Mouse (Mus musculus): ENCODE results near the gene Bsn. TPM values are rescaled to one million over a fixed set of nuclear protein-coding genes. Genes with fewer than 3 reads are reported as not detected.

The Bsn gene
- polyA plus RNA-seq, 1 experiment = 0.24 TPM

DNA sequence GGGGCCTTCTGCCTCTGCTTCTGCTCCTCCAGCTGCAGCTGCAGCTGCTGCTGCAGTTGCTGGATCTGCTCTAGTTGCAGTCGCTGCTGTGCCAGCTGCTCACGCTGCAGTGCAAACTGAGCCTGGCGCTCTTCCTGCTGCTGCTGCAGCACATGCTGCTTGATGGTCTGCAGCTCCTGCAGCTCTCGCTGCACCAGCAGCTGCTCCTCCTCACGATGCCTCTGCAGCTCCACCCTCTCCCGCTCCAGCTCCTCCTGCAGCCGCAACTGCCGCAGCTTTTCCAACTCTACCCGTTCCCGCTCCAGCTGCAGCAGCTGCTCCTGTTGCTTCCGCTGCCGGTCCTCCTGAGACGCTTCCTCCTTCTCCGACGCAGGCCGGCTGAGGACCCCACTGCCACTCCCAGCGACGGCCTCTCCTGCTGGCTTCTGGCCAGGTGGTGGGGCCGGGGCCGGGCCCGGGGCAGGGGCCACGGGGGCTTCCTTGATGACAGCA is 79.0 kb downstream of the Bsn start:
- Histone ChIP-seq H3K27ac (replicated peaks; ENCODE audit: low read depth, low read length) (no peak overlapping the region), H3K4me3 (ENCODE audit: insufficient read depth, low read depth, low read length) (peak overlapping the region; percentile 20), H3K4me1 (ENCODE audit: control insufficient read depth, insufficient read depth, insufficient read length, low read length) (no peaks in the 10 kb centered on the region; the same call in 1 of the 2 replicates)

DNA sequence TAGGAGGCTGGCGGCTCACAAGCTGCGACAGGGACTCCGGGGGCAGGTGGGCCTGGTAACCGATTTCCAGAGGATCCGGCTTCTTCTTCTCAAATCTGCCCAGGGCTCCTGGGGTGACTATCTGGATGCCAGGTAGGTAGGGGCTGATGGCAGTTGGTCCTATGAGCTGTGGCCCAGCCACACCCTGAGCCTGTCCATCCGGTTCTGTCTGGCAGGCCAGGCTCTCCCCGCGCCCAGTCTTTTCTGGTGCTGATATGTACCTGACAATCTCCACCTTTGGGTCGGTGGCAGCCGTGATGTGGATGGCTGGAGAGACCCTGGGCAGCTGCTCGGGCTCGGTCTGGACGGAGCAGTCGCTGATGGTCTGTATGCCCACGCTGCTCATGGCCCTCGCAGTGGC is 80.0 kb downstream of the Bsn start:
- Histone ChIP-seq H3K4me1 (ENCODE audit: control insufficient read depth, insufficient read depth, insufficient read length, low read length) (no peaks in the 10 kb centered on the region; the same call in 1 of the 2 replicates), H3K27ac (replicated peaks; ENCODE audit: low read depth, low read length) (no peak overlapping the region), H3K4me3 (ENCODE audit: insufficient read depth, low read depth, low read length) (no peak overlapping the region)

GRCm38 (mm10) chr9:108107867-108108266 is 82.3 kb downstream of the Bsn start:
- Histone ChIP-seq H3K4me3 (ENCODE audit: insufficient read depth, low read depth, low read length) (no peak overlapping the region), H3K4me1 (ENCODE audit: control insufficient read depth, insufficient read depth, insufficient read length, low read length) (no peaks in the 10 kb centered on the region; the same call in 1 of the 2 replicates), H3K27ac (replicated peaks; ENCODE audit: low read depth, low read length) (no peak overlapping the region)

- H3K27ac ChIP-seq (replicated peaks; ENCODE audit: low read depth, low read length) = no peak overlapping the region
- no peak overlapping the region for H3K4me3 ChIP-seq (ENCODE audit: insufficient read depth, low read depth, low read length)
- H3K4me1 ChIP-seq (ENCODE audit: control insufficient read depth, insufficient read depth, insufficient read length, low read length) = no peaks in the 10 kb centered on the region
These were observed 84.1 kb downstream of the Bsn start for GRCm38 (mm10) chr9:108106090-108106489.

- Histone ChIP-seq H3K4me1 (ENCODE audit: control insufficient read depth, insufficient read depth, insufficient read length, low read length) (no peaks in the 10 kb centered on the region), H3K27ac (replicated peaks; ENCODE audit: low read depth, low read length) (no peak overlapping the region), H3K4me3 (ENCODE audit: insufficient read depth, low read depth, low read length) (no peak overlapping the region)
These were observed 84.7 kb downstream of the Bsn start for GRCm38 (mm10) chr9:108105549-108105863.

DNA sequence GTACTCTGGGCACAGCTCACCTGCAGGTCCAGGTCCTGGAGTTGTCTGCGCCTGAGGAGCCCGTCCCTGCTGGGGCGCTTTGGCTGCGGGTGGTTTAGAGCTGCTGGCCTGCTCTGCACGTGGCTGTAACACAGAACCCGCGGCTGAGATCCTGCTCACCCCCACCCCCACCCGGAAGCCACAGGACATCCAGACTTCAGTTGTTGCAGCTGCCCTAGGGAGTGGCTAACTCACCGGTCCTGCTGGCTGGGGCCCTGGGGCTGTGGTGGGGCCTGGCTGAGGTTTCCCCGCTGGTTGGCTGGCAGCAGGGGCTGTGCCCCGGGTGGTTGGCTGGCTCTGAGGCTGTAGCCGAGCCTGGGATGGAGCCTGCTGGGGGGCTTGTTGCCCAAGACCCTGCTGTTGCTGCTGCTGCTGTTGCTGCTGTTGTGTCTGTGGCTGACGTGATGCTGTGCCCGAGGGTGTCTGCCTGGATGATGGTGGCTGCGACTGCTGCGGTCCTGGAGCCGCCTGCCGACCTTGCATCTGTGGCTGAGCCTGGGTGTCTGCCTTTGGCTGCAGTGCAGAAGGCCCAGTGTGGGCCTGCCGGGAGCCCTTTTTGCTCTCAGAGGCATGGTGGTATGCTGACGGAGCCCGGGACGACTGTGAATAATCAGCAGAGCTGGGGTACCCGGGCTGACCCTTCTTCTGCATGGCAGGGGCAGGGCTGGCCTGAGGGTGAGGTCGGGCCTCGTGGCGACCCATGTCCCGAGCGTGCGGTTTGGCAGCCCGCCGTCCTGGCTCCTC is 85.2 kb downstream of the Bsn start:
- H3K4me3 ChIP-seq (ENCODE audit: insufficient read depth, low read depth, low read length) = no peak overlapping the region

DNA sequence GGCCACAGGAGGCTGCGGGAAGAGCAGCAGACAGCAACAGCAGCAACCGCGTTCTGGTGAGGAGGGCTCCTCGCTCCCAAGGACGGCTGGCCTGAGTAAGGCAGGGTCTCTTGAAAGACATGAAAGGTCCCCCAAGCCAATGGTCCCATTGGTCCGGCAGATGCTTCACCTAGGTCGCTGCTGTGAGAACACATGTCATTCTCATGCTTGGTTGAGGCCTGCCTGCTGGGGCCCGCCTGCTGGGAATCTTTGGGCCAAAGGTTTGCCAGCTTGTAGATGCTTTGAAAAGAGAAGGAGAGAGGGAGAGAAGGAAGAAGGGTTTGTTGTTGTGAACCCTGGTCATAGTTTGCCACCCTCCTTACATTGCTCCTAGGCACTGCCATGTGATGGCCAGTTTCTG is 90.6 kb downstream of the Bsn start:
- Histone ChIP-seq H3K4me1 (ENCODE audit: control insufficient read depth, insufficient read depth, insufficient read length, low read length) (no peaks in the 10 kb centered on the region), H3K27ac (replicated peaks; ENCODE audit: low read depth, low read length) (no peak overlapping the region)

More for the DNA sequence above, 85.2 kb downstream of the Bsn start:
- no peaks in the 10 kb centered on the region for H3K4me1 ChIP-seq (ENCODE audit: control insufficient read depth, insufficient read depth, insufficient read length, low read length)
- H3K27ac ChIP-seq (replicated peaks; ENCODE audit: low read depth, low read length) = no peak overlapping the region

GRCm38 (mm10) chr9:108095949-108096712 is 94.1 kb downstream of the Bsn start:
- H3K4me1 ChIP-seq (ENCODE audit: control insufficient read depth, insufficient read depth, insufficient read length, low read length) = no peaks in the 10 kb centered on the region; the same call in 1 of the 2 replicates
- H3K27ac ChIP-seq (replicated peaks; ENCODE audit: low read depth, low read length) = no peak overlapping the region
- H3K4me3 ChIP-seq (ENCODE audit: insufficient read depth, low read depth, low read length) = no peak overlapping the region

More for the DNA sequence above, 90.6 kb downstream of the Bsn start:
- H3K4me3 ChIP-seq (ENCODE audit: insufficient read depth, low read depth, low read length) = no peak overlapping the region

DNA sequence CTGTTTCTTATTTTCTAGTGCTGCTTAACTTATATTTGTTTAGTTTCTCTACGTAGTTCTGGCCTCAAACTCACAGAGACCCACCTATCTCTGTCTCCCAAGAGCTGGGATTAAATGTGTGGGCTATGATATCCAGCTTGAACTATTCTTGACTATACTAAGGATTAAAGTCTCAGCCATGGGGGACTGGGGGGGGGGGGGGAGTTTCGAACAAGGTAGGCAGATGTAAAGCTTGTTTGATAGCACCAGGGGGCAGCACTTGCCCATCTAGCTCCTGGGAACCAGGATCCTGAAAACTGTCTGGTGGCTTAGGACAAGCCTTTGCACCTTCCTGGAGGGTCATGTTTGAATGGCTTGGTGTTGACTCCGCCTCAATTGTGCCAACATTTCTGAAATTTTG is 94.7 kb downstream of the Bsn start:
- H3K4me1 ChIP-seq (ENCODE audit: control insufficient read depth, insufficient read depth, insufficient read length, low read length) = no peaks in the 10 kb centered on the region; the same call in 1 of the 2 replicates
- H3K4me3 ChIP-seq (ENCODE audit: insufficient read depth, low read depth, low read length) = peak overlapping the region; percentile 63; the same call in 1 of the 2 replicates
- H3K27ac ChIP-seq (replicated peaks; ENCODE audit: low read depth, low read length) = no peak overlapping the region

GRCm38 (mm10) chr9:108094998-108095411 is 95.2 kb downstream of the Bsn start:
- H3K27ac ChIP-seq (replicated peaks; ENCODE audit: low read depth, low read length) = no peak overlapping the region
- no peaks in the 10 kb centered on the region; the same call in 1 of the 2 replicates for H3K4me1 ChIP-seq (ENCODE audit: control insufficient read depth, insufficient read depth, insufficient read length, low read length)
- peak overlapping the region; percentile 63 for H3K4me3 ChIP-seq (ENCODE audit: insufficient read depth, low read depth, low read length)

DNA sequence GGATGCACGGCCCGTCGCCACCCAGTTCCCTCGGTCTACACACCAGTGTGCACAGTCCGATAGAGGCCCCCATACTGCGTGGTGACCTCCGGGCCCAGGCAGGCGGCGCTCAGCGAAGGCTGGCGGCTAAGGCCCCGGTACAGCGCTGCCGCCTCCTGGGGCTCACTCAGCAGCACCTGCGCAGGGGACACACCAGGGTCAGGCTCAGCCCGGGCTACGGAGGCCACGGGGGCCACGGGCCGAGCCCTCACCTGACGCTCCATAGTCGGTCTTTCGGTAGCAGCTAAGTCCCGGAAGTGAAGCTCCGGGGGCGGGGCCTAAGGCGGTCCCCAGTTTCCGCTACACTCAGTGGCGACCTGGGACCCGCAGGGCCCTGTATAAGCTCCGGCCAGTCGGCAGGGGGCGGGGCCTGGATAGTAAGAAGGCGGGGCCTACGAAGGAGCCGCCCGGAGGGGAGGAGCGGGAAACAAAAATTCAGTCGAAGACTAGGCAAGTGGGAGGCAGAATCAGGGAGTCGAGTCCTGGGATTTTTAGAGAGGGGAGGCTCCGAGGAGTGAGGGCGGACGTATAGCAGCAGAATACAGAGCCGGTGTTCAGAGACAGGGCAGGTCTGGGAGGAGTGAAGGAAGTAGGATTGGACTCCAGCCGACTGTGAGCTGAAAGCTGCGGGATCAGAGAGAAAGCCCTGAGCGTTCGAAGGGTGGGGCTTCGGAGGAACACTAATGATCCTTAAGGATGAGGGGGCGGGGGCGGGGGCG is 95.8 kb downstream of the Bsn start, which contains the start of gene Apeh:
Apeh (minus strand) TSS at position 423 of the 758 bp plus-strand sequence.
- Histone ChIP-seq H3K4me1 (ENCODE audit: control insufficient read depth, insufficient read depth, insufficient read length, low read length) (no peaks in the 10 kb centered on the region; the same call in 1 of the 2 replicates), H3K4me3 (ENCODE audit: insufficient read depth, low read depth, low read length) (peak within 1 kb of the TSS; percentile 80)

DNA sequence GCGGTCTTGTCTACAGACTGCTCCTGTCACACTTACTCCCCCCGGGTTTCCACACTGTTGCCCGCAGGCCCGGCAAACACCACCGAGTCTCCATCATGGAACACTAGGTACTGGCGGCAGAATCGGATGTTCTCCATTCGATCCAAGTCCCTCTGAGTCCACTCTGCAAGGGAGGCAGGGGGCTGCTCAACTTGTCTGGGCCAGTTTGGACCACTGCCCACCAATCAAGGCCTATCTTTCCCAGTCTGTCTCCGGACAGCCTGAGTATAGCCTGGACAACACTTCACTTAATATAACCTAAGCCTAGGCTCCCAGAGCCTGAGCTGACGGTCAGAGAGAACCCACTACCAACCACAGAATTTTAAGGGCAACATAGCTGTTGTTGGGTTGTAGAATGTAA is 96.6 kb downstream of the Bsn start:
- H3K27ac ChIP-seq (replicated peaks; ENCODE audit: low read depth, low read length) = no peak overlapping the region
- H3K4me1 ChIP-seq (ENCODE audit: control insufficient read depth, insufficient read depth, insufficient read length, low read length) = no peaks in the 10 kb centered on the region; the same call in 1 of the 2 replicates
- peak overlapping the region; percentile 80 for H3K4me3 ChIP-seq (ENCODE audit: insufficient read depth, low read depth, low read length)

More for the DNA sequence above, 95.8 kb downstream of the Bsn start, which contains the start of gene Apeh:
- peak within 1 kb of the TSS; percentile 58; the same call in 1 of the 2 replicates for H3K27ac ChIP-seq (replicated peaks; ENCODE audit: low read depth, low read length)

GRCm38 (mm10) chr9:108090611-108091120 is 99.5 kb downstream of the Bsn start:
- no peak overlapping the region for H3K4me3 ChIP-seq (ENCODE audit: insufficient read depth, low read depth, low read length)
- H3K4me1 ChIP-seq (ENCODE audit: control insufficient read depth, insufficient read depth, insufficient read length, low read length) = no peaks in the 10 kb centered on the region; the same call in 1 of the 2 replicates
- H3K27ac ChIP-seq (replicated peaks; ENCODE audit: low read depth, low read length) = no peak overlapping the region

GRCm38 (mm10) chr9:108085261-108085660 is 104.9 kb downstream of the Bsn start:
- H3K27ac ChIP-seq (replicated peaks; ENCODE audit: low read depth, low read length) = no peak overlapping the region
- H3K4me1 ChIP-seq (ENCODE audit: control insufficient read depth, insufficient read depth, insufficient read length, low read length) = no peaks in the 10 kb centered on the region
- no peak overlapping the region for H3K4me3 ChIP-seq (ENCODE audit: insufficient read depth, low read depth, low read length)
